Mouse (Mus musculus) adrenal gland, adult 8-10 months (tissue): Measurements from ENCODE around the gene Iqschfp. TPM values are rescaled to one million over a fixed set of nuclear protein-coding genes. Genes with fewer than 3 reads are reported as not detected.
"Not testable (repeated sequence)": the region's sequence is repeated elsewhere in the genome, so short reads cannot be mapped to it uniquely, and the experiment has no call there.

ENCODE experiments used
- DNase-seq: peaks from one replicate; pipeline ENCODE4 v3.0.0; 2022
- total RNA-seq, 4 experiments: library from RNA; stranded (reverse); gene quantifications; 2 replicates each; pipeline ENCODE4 v1.2.4; 2022

Gene Iqschfp
- total RNA-seq, 4 experiments from 2014 or later: not detected

DNA sequence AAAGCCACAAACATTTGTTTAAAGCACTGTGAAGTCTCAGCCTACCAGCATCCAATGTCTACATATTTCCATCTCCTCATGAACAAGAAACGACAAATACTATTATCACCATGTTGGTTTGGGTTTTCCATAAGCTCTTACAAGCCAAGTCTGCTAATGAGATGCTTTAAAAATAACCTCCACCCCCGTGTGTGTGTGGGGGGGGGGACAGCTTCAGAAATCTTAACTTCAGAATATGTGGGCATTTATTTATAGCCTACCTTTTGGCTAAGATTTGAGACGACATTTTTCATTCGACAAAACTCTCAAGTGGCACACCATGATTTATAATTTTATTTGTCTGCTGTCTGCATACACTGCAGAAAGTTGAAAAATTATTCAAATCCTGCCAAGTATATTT lies 185.4 kb downstream of the Iqschfp start:
- DNase-seq: no peak

DNA sequence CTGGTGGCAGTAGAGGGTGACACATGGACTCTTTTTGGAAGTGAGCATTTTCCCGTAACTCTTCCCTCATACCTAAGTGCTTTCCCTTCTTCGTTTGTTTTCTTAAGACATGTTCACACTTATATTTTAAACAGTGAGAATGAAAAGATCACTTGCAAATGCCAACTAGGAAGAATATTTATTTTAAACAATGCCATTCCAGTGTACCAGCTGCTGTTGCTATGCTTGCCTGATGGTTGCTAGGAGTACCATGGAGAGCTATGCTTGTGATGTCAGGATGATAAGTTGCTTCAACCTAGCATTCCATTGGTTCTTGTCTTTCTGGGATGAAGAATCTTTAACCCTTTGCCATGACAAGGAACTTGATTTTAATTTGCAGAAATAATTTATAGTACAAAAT lies 193.0 kb downstream of the Iqschfp start:
- DNase-seq: no peak

DNA sequence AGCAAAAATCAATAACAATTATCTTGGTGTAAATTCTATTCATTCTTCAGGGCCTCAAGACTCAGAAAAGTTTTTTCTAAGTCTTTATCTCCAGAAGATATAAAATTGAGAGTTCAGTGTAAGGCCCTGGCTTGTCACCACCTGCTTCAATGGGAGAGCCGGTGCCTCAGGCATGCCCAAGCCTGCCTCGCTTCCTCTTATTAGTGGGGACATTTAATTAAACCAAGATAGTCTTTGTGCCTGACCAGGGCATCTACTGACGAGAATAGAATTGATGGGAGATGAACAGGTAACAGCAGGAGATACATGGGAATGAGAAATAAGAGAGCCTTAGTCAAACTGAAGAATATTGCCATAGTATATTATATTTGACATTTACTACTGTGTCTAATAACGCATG lies 200.1 kb downstream of the Iqschfp start:
- no peak for DNase-seq

DNA sequence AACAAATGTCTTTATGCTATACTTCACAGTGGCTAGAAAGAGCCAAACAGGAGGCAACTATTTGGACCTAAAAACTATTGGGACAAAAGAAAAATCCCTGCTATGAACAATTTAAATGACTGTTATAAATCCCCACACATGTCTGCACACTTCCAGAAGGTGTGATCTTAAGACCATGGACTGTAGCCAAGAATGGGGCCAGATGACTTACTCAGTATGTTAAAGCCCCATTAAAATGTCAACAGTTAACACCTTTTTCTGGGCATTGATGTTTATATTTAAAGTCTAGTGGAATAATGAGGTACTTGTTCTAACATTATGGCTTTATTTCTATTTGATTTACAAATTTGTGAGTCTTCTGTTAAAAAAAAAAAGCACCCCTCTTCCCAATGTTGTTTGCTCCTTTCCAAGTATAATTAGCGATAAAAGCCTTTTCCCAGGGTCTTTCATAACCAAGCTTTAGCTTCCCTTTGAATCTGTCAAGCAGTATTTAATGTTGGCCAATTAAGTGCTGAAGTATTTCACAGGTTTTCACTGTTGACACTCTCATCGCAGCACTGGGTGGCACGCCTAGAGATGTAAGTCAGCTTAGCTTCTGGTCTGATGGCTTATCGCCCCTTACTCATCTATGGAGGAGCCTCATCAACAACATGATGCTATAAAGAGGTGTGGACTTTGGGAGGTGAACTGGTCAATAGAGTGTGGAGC lies 204.8 kb downstream of the Iqschfp start:
- DNase-seq: no peak

DNA sequence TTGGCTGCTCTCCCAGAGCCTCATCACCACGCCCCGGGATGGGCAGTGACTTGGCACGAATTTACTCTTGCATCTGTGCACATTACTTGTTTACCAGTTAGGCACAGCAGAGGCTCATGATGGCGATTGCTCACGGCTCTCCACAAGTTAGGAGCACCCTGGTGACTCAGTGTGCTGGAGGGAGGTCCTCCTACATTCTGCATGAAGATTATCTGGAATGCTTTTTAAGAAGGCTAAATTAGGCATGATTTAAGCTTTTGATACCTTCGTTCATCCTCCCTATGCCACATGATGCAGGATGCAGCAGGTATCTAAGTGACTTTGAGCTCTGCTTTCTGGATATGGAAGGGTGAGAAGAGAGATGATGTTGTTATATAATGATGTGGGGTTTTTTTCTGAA lies 207.5 kb downstream of the Iqschfp start:
- DNase-seq: not testable (repeated sequence)

DNA sequence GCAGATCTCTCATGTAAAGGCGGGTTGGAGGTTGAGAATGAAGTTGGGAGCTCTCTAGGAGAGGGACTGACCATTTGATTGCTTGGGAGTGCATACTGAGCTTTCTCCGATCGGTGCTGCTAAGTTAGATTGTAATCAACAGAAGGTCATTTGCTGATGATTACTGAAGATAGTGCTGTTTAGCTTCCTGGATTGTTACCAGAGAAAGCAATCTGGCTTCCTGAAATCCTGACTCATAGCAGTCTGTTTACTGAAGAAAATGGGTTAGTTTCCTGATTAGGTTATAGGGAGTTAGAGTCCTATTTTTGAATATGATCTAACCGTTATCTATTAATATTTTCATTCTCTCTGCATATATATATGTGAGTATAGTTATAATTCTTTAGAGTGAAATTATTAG lies 209.3 kb downstream of the Iqschfp start:
- DNase-seq: no peak

DNA sequence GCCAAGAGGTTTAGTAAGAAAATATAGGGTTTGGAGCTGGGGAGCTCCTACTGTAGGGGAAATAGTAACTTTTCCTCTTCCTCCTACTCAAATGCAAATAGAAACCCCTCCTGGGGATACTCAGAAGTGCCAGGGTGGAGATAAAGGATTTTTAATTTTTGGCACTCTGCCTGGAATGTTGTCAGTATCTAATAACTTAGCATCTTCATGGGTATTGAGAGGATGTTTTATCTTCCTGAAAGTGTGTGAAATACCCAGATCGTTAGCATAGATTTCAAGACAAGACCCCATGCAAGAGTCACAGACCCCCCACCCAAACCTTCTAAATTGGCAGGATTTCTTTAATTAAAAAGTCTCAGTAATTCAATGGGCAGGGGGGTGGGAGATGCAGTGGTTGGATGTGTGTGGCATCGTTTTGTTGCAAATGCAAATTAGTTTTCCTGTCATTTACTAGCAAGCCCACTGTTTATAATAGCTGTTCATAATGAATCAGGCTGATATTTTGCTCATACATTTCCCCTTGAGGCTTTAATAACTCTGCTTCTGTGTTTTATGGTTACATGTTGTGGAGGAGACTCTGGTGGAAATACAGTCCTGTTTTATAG lies 213.2 kb downstream of the Iqschfp start:
- no peak for DNase-seq

DNA sequence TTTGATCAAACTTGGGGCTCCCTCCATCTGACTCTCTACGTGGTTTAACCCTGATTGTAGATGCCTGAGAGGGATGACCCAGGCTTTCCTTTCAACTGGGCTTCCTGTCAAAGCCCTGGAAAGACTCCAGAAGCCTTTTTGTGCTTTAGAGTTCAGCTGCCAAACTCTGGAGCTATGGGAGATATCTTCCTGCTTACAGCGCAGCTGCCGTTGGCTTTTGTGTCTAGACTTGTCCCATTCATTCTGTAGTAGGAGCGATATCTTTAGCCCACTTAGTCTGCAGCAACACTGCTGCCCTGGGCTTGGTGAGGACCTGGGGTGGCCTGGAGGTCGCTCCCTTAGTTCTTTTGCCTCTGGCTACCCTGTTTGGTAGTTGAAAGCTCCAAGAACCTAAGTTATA lies 229.3 kb downstream of the Iqschfp start:
- DNase-seq: no peak

DNA sequence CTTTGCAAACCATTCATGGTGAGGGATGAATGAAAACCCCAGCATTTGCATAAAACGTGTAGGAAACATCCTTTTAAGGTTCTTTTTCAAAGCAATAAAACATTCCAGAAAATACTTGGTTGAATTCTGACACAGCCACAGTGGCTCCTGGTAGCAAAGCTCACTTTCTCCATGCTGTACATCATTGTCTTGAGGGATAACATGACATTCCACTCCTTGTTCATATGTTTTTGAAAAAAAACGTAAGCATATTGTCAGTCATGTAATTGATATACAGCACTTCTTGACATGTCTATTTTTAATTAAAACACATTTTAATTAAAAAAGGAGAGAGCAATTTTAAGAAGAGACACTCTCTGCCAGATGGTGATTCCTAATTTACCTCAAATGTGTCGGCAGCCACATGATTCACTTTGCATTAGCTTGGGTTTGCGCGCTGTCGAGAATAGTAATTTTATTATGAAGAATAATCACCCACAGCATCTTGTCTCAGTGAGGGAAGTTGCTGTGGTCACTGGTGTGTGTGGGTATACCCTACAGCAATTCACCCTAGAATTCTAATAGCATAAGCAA lies 234.3 kb downstream of the Iqschfp start:
- no peak for DNase-seq

DNA sequence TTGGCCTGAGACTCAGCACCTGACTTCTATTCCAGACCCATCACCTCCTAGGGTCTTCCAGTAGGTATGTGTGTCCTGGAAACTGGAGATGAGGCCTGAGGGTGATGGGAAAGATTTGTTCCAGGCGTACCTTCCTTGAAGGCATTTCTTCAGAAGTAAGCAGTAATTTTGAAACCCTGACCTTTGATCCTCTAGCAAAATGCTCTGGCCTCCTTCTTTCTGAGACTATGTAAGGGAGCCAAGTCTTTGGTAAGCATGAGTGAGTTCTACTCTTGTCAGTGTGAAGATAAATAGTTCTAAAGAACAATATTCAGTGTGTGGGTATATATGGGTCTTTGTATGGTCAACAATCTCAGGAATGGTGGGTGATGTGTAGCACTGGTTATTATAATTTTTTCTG lies 238.4 kb downstream of the Iqschfp start:
- DNase-seq: no peak

DNA sequence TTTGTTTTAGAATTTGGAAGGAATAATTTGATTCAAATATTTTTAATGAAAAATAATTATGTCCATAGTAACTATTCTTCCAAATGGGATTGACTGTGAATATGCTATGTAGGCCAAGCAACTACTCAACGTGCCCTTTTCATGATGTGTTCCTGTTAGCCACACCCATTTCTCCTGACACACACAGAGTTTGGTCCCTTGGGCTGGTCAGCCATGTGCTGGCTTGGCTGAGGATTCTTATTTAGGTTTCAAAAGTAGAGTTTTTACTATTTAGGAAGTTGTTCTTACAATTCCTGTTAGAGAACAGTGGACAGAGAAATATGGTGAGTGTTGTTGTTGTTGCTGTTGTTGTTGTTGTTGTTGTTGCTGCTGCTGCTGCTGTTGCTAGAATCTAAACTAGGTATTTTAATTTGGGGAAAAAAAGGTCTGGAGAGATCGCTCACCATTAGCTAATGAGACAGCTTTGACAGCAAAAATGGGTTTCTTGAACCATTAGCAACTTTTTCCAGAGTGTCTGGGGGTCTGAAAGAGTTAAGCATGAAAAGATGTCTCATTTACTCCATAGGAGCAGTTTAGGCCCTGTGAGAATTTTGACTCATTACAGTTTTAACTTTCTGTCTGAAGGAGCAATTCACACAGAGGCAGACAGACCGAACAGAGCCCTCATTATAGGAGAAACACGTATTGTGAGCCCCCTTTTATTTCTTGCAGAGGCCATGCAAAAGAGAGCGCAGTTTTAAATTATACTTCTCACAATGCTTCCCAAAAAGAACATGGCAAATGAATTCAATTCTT lies 247.0 kb downstream of the Iqschfp start:
- DNase-seq: no peak

DNA sequence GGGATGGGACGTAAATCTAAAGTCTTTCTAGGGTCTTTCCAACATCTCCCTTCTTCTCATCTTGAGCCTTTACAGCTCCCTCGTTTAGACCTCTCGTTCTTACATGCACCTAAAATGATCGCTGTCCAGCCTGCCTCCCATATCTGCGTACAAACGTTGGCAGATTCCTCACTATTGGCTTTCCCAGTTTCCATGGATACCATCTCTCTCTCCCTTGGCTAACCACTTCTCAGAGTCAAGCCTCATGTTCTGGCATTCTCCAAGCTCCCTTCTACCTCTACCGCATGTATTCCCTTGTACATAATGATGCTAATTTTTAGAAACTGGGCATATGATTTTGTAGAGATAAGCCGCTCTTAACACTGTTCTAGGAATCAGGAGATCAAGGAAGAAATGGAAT lies 258.7 kb downstream of the Iqschfp start:
- no peak for DNase-seq

DNA sequence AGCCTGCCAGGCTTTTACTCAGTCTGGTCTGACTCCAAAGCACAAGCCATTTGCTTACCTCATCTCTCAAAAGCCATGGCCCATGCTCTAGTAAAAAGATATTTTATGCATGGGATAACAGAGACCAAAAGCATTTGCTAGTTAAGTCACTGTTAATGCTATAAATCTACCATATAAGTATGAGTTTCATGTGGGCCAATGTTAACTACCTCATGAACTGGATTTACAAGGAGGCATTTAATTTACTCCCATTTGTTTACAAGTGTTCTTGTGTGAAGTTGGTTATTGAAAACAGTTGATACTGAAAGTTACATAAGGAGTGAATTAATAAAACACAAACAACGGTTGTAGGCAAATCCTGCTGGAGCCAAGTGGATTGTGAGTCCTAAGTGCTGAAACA lies 268.1 kb downstream of the Iqschfp start:
- DNase-seq: no peak

DNA sequence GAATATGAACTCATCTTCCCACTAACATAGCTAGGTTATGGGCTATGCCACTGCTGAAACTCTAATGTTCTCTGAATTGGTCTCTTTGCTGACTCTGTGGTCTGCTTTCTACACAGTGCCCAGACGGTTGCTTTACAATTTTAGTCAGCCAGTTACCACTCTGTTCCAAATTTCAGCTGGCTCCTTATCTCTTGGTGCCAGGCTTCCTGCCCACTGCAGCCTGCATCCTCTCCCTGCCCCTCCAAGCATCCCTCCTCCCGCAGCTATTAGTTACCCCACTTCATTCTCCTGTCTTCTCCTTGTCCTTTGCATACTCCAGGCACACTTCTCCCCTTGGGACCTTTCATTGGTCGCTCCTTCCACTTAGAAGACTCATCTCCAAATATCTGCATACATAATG lies 268.7 kb downstream of the Iqschfp start:
- no peak for DNase-seq

DNA sequence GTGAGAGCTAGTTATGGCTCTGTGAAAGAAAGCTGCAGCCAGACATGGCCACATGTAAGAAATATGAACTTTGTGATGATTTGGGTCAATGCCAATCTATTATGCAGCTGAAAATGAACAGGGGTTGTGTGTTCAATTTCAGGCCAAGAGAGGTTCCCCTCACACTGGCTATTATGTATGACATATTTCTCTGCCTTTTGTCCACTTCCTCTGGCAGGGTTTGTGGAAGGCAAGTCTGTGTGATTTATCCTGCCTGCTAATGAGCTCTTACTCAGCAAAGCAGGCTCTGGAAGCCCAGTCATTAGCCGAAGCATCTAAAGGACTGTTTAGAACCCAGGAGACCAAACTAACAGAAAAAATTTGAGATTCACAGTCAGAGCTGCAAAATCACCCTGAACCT lies 286.2 kb downstream of the Iqschfp start:
- DNase-seq: no peak

DNA sequence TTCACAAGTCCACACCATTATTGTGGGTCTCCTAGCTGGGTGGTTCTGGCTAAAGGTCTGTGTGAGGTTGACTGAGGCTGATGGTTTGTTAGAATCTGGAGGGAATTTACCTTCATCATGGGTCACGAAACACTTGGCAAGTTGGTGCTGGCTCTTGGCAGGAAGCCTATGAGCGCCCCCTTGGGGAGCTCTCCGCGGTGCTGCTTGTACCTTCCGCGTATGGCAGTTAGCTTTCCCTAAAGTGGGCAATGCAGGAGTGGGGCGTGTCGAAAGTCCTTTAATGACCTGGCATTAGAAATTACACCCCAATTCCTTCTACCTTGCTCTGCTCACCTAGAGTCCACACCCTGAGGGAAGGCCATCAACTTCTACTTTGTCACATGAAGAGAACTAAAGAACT lies 295.4 kb downstream of the Iqschfp start:
- DNase-seq: no peak

DNA sequence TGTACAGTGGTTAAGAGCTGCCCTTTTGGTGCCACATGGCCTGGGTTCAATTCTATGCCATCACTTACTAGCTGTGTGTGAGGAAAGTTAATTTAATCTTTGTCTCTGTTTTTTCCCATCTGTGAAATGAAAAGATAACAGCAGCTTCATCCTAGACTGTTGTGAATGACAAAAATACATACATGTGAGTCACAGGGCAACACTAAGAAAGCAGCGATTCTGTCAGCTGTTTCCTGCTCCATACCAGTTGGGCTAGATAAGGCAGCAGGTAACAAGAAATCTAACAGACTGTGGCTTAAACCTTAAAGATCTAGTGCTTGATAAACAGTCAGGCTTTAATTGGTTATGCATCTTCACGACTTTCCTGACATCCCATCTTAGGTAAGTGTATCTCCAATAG lies 297.1 kb downstream of the Iqschfp start:
- no peak for DNase-seq

DNA sequence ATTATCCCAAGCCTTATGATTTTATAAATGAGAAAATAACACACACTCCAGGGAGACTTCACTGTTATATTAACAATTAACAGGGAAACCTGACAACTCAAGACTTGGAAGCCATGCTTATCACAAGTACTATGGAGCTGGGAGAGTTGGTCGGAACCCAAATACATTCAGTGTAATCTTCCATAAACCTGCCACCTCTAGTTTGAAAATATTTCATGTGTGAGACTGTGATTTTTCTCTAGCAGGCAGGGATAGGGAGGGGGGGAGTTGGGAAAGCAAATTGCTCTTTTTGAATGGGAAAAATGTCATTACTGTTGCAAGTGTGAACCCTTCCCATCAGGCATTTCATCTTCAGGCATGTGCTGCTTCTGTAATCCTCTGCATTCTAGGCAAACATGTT lies 304.9 kb downstream of the Iqschfp start:
- no peak for DNase-seq

DNA sequence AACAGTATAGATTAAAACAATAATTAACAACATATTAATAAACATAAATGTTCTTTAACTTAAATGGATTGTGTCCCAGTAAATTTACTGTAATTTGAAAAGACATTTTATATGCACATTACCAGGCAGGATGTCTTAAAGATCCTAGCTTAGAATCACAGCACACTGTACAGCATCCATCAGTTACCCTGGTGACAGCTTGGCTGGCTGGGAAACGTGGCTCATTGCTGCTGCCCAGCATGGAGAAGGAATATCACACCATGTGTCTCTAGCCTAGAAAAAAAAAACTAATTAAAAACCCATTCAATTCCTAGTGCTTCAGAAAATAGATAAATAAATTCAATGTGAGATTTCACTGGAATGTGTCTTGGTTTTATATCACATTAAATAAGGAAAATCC lies 309.2 kb downstream of the Iqschfp start:
- no peak for DNase-seq

DNA sequence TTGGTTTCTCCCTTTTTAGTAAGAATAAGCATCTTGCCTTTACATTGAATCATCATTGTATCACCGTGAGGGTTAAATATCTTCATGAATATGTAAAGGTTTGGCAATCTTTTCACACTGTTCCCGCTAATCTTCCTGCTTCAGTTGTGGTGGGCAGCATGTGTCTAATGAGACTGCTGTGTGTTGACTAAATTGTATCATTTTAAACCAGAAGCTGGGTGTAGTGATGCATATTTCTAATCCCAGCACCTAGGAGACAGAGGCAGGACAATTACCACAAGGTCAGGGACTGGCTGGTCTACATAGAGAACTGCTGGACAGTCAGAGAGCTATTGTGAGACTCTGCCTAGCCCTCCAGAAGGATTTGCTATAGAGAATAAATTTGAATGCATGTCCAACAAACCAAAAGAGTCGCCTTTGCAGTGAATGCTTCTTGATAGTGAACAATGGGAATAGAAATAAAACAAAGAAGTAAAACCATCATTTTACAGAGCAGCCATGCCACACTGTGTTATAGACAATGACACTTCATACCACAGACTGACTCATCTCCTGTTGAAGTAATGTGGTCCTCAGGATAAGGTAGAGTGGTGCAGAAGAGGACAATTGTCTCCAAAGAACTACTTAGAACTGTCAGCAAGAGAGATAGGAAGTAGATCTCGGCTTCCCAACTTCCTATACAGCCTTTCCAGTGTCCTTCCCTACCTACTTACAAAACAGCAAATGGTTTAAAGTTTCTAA lies 310.3 kb downstream of the Iqschfp start:
- DNase-seq: no peak

DNA sequence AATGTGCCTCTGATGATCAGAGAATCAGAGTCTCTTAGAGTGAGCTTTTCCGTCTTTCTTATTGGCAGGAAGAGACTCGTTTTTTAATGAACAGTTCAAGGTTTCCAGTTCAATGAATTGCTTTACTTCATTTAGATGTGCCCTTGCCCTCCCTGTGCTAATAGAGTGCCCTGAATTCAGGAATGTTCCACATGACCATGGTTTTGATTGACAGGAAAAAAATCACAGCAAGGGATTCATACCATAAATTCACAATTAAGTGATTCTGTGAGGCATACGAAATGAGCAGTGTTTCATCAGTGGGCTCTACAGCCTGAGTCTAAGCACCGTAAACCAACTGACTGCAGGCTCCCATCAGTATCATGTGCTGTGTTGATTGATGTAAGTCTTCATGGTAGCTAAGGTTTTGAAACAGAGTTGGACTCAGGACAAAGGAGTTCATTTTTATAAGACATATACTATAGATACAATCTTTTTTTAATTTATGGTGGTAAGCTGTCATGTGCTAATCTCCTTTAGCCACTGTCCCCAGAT lies 312.0 kb downstream of the Iqschfp start:
- DNase-seq: no peak

DNA sequence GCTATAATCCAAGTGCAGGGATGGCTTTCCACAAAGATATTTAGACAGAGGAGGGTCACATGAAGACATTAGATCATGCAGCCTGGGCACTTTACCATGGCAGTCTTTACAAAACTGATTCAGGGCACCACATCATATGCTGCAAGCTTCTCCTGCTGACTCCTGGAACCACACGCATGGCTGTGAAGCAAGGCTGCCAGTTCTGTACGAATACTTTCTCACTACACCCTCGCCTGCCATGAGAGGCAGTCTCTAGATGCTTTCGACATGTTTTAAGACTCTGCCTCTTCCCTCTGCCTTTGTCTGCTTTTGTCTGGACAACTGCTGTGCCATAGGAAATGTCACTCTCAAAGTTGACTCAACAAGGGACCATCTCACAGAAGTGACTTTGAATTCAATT lies 318.4 kb downstream of the Iqschfp start:
- no peak for DNase-seq

DNA sequence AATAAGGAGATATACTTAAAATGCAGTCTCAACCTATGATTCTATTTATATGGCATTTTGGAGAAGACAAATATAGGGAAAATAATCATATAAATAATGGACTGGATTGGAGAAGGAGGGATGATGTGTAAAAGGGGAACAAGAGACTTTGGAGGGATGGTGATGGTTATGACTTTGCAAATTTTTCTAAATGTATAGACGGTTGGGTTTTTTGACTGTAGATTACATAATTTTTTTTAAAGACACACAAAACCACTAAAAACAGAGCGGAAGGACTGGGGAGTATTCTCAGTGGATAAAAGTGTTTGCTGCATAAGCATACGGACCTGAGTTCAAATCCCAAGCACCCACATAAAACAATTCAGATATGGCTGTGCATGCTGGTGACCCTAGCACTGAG lies 329.4 kb downstream of the Iqschfp start:
- DNase-seq: no peak
